Mouse (Mus musculus): ENCODE measurements at regions not wholly inside any gene's neighbourhood (a gene's known extent, or its start where the extent isn't known, plus 50 kb on each side); places are given as distances from the start of the nearest gene placed in this dataset.

- TF ChIP-seq CTCF (IDR thresholded peaks at IDR 0.05; ENCODE audit: insufficient read depth, low read depth, low read length) (no peak), POLR2A (IDR thresholded peaks at IDR 0.05; ENCODE audit: insufficient read depth, low read depth, low read length) (no peak)
Measured at GRCm38 (mm10) chr13:83023972-83024371, 479.9 kb upstream of the Mef2c start.

Measured in olfactory bulb, adult 2 months (tissue).